8 mouse cellular contexts compared by ENCODE assay signal in the genomic region with DNA sequence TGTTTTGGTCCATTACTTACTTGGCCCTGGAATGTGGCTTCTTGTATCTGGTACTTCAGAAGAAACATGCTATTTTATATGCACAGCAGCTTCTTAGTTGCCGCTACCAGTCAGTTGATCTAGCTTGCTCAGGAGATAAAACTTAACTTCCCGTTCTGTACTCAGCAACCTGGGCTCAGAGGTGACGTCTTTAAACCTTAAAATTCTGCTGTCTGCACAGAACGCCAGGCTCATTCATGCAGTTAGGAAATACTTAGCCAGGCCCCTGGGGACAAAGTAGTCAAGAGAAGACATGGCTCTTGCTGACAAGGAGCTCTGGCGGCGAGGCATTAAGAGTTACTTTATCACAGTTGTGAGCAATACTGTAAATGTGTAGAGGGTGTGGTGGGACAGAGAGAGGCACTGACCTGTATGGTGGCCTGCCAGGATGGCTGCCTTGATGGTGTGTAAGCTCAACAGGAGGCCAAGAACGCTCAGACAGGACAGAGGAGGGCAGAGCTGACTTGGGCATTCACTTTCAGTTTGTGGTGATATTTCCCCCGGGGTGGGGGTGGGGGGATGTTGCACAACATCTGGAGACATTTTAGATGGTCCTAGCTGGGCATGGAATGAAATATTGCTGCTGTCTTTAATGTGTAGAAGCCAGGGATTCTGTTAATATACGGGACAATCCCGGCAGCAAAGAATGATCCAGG. TPM values are rescaled to one million over a fixed set of nuclear protein-coding genes. Genes with fewer than 3 reads are reported as not detected.
DNase-seq lines count a peak whose midpoint lies in the region; ATAC-seq lines count a peak whose summit lies in the region.

No protein-coding gene starts in this region.

- intact Hi-C loops in heart, postnatal 14 days (cut with DNase I), result loop anchor here (10.0 kb wide), 1 partner anchor 1845 kb away; no protein-coding TSS in a partner anchor

- H3K9me3 ChIP-seq in kidney, embryonic 16.5 days (ENCODE audit: low read length), result no peaks in the 10 kb centered on the region

- no peak overlapping the region for H3K9ac ChIP-seq in kidney, embryonic 16.5 days (replicated peaks; ENCODE audit: low read length)

- ATAC-seq in activated CD4-positive, CD25-positive, alpha-beta regulatory T cell, adult 4 months, result peak; percentile 22
- ATAC-seq in kidney, embryonic 16.5 days (ENCODE audit: low FRiP score, low TSS enrichment), result peak; percentile 59; the same call in 1 of the 2 replicates
- peak; percentile 87 for ATAC-seq in neutrophil, adult 5-6 weeks (ENCODE audit: extremely low read depth, insufficient number of reproducible peaks, low FRiP score, poor library complexity, severe bottlenecking)

- DNase-seq in heart, adult 11 months, result peak; percentile 93
- no peak for DNase-seq in heart, postnatal 14 days
- DNase-seq in cerebellum, adult 11-12 months, result no peak
- DNase-seq in right cerebral cortex, adult 18-20 months, result no peak
- DNase-seq in gastrocnemius, postnatal 10 days, result no peak

- 42% methylated on average over 10 of the region's 10 CpGs for WGBS in kidney, embryonic 16.5 days

- H3K4me2 ChIP-seq in kidney, embryonic 16.5 days (replicated peaks; ENCODE audit: low read depth, low read length), result no peak overlapping the region

- peak overlapping the region; percentile 45; the same call in 1 of the 2 replicates for H3K27ac ChIP-seq in kidney, embryonic 16.5 days (ENCODE audit: low read length)

- H3K27me3 ChIP-seq in kidney, embryonic 16.5 days (ENCODE audit: insufficient read depth, low read length), result no peaks in the 10 kb centered on the region

- no peaks in the 10 kb centered on the region for H3K36me3 ChIP-seq in kidney, embryonic 16.5 days (ENCODE audit: insufficient read depth, low read length)

- H3K4me1 ChIP-seq in kidney, embryonic 16.5 days (ENCODE audit: insufficient read depth, low read length), result peaks cover 29% of the 10 kb centered on the region

- no peak overlapping the region for H3K4me3 ChIP-seq in kidney, embryonic 16.5 days (ENCODE audit: low read length)

RNA-seq across cellular contexts. Expression of a gene that starts 11.3 kb away (rescaled TPM):
- total RNA-seq in heart, postnatal 14 days (2021), result 10 to 100 TPM; 30.5 to 32.2 TPM
- 1 to 10 TPM; 3.4 to 4.8 TPM for polyA plus RNA-seq in activated CD4-positive, CD25-positive, alpha-beta regulatory T cell, adult 4 months (2017; shearing (Covaris generic))
- polyA plus RNA-seq in kidney, embryonic 16.5 days (2015; fragmentation: Nextera tagmentation; extraction: Ambion mirVana), result 12.8 and 13.5 TPM in 2 replicates
- total RNA-seq in neutrophil, adult 5-6 weeks (2017), result 34.7 and 35.9 TPM in 2 replicates
- 10 to 100 TPM; 11.9 to 13.5 TPM for total RNA-seq in gastrocnemius, postnatal 10 days (2021)

RNA-seq across cellular contexts. Expression of a gene that starts 11.4 kb away (rescaled TPM):
- total RNA-seq in heart, postnatal 14 days (2021), result 1 to 10 TPM; 3.8 to 3.9 TPM
- polyA plus RNA-seq in activated CD4-positive, CD25-positive, alpha-beta regulatory T cell, adult 4 months (2017; shearing (Covaris generic)), result under 1 TPM in 1 of 2 experiments, not detected in 1; 0.33 TPM
- 1.9 and 5.3 TPM in 2 replicates for polyA plus RNA-seq in kidney, embryonic 16.5 days (2015; fragmentation: Nextera tagmentation; extraction: Ambion mirVana)
- 20.1 and 22.1 TPM in 2 replicates for total RNA-seq in neutrophil, adult 5-6 weeks (2017)
- 1 to 10 TPM; 2.5 to 2.6 TPM for total RNA-seq in gastrocnemius, postnatal 10 days (2021)

Comparison
In these comparisons a context has a peak if more than half of its experiments do, and no peak if none do; other contexts are left out.
1. ATAC-seq: peak in every context shown above with its lines; median percentile 87 in neutrophil, adult 5-6 weeks; 59 in kidney, embryonic 16.5 days; 22 in activated CD4-positive, CD25-positive, alpha-beta regulatory T cell, adult 4 months.